Mouse (Mus musculus): ENCODE data around the gene Zpr1. TPM values are rescaled to one million over a fixed set of nuclear protein-coding genes. Genes with fewer than 3 reads are reported as not detected.
"Not testable (repeated sequence)": the region's sequence is repeated elsewhere in the genome, so short reads cannot be mapped to it uniquely, and the experiment has no call there.

Gene Zpr1
- polyA plus RNA-seq, 1 experiment from 2014 or later: 33.4 TPM

GRCm38 (mm10) chr9:46315807-46316365, 43.0 kb downstream of the Zpr1 start:
- ATAC-seq (ENCODE audit: extremely low read depth, insufficient number of reproducible peaks, low FRiP score, low TSS enrichment): no peak

GRCm38 (mm10) chr9:46316388-46316787, 43.5 kb downstream of the Zpr1 start:
- Histone ChIP-seq H3K27me3 (replicated peaks) (peaks cover 19% of the 10 kb centered on the region), H3K36me3 (no peaks in the 10 kb centered on the region), H3K27ac (replicated peaks) (no peak overlapping the region), H3K4me3 (no peak overlapping the region), H3K4me2 (no peak overlapping the region), H3K9me3 (0 out of 2 replicates have a peak, but pooled peaks cover 8% of the 10 kb centered on the region), H3K9ac (no peak overlapping the region), H3K4me1 (0 out of 2 replicates have a peak, but pooled peaks cover 5% of the 10 kb centered on the region)
- WGBS: 26% methylated on average over 5 of the region's 5 CpGs
- no peak for ATAC-seq (ENCODE audit: extremely low read depth, insufficient number of reproducible peaks, low FRiP score, low TSS enrichment)

More at GRCm38 (mm10) chr9:46315807-46316365, 43.0 kb downstream of the Zpr1 start:
- Histone ChIP-seq H3K4me3 (no peak overlapping the region), H3K9me3 (0 out of 2 replicates have a peak, but pooled peaks cover 8% of the 10 kb centered on the region), H3K4me2 (no peak overlapping the region), H3K27me3 (replicated peaks) (peaks cover 19% of the 10 kb centered on the region), H3K4me1 (0 out of 2 replicates have a peak, but pooled peaks cover 6% of the 10 kb centered on the region), H3K36me3 (no peaks in the 10 kb centered on the region), H3K27ac (replicated peaks) (no peak overlapping the region), H3K9ac (no peak overlapping the region)
- 53% methylated on average over 11 of the region's 11 CpGs for WGBS

- Histone ChIP-seq H3K27me3 (replicated peaks) (peaks cover 19% of the 10 kb centered on the region), H3K9me3 (0 out of 2 replicates have a peak, but pooled peaks cover 8% of the 10 kb centered on the region), H3K9ac (no peak overlapping the region), H3K27ac (replicated peaks) (no peak overlapping the region), H3K4me2 (no peak overlapping the region), H3K36me3 (no peaks in the 10 kb centered on the region), H3K4me1 (no peaks in the 10 kb centered on the region), H3K4me3 (no peak overlapping the region)
- WGBS: 57% methylated on average over 8 of the region's 8 CpGs
- ATAC-seq (ENCODE audit: extremely low read depth, insufficient number of reproducible peaks, low FRiP score, low TSS enrichment): no peak
Observed at GRCm38 (mm10) chr9:46316909-46317308, 44.0 kb downstream of the Zpr1 start.

GRCm38 (mm10) chr9:46317957-46318356, 45.1 kb downstream of the Zpr1 start:
- H3K27me3 ChIP-seq (replicated peaks): peaks cover 19% of the 10 kb centered on the region
- no peak overlapping the region for H3K4me3 ChIP-seq
- no peak overlapping the region for H3K9ac ChIP-seq
- WGBS: 73% methylated on average over 3 of the region's 3 CpGs
- ATAC-seq (ENCODE audit: extremely low read depth, insufficient number of reproducible peaks, low FRiP score, low TSS enrichment): no peak
- H3K4me1 ChIP-seq: no peaks in the 10 kb centered on the region
- no peak overlapping the region for H3K27ac ChIP-seq (replicated peaks)
- no peaks in the 10 kb centered on the region for H3K36me3 ChIP-seq
- 0 out of 2 replicates have a peak, but pooled peaks cover 8% of the 10 kb centered on the region for H3K9me3 ChIP-seq
- no peak overlapping the region for H3K4me2 ChIP-seq

- not testable (repeated sequence) for H3K4me3 ChIP-seq; H3K4me1 ChIP-seq; H3K27ac ChIP-seq (replicated peaks); ATAC-seq (ENCODE audit: extremely low read depth, insufficient number of reproducible peaks, low FRiP score, low TSS enrichment); H3K9ac ChIP-seq; H3K9me3 ChIP-seq; H3K4me2 ChIP-seq; H3K36me3 ChIP-seq
- peaks cover 16% of the 10 kb centered on the region for H3K27me3 ChIP-seq (replicated peaks)
- WGBS: 77% methylated on average over 6 of the region's 6 CpGs
Observed at GRCm38 (mm10) chr9:46319886-46320285, 47.0 kb downstream of the Zpr1 start, which contains the start of gene 4931429L15Rik. 4931429L15Rik (minus strand) TSS chr9:46319986.

- Histone ChIP-seq H3K9ac (no peak overlapping the region), H3K4me1 (no peaks in the 10 kb centered on the region), H3K36me3 (no peaks in the 10 kb centered on the region), H3K4me3 (no peak overlapping the region), H3K27me3 (replicated peaks) (peaks cover 11% of the 10 kb centered on the region), H3K27ac (replicated peaks) (no peak overlapping the region), H3K4me2 (no peak overlapping the region), H3K9me3 (0 out of 2 replicates have a peak, but pooled peaks cover 8% of the 10 kb centered on the region)
- 72% methylated on average over 2 of the region's 2 CpGs for WGBS
- ATAC-seq (ENCODE audit: extremely low read depth, insufficient number of reproducible peaks, low FRiP score, low TSS enrichment): no peak
Observed at GRCm38 (mm10) chr9:46320461-46320860, 47.6 kb downstream of the Zpr1 start.

GRCm38 (mm10) chr9:46326694-46327405, 54.0 kb downstream of the Zpr1 start:
- H3K27me3 ChIP-seq (replicated peaks): peaks cover 8% of the 10 kb centered on the region
- no peak overlapping the region for H3K27ac ChIP-seq (replicated peaks)
- H3K4me1 ChIP-seq: peaks cover 20% of the 10 kb centered on the region
- no peak overlapping the region for H3K4me2 ChIP-seq
- WGBS: 84% methylated on average over 11 of the region's 11 CpGs
- no peaks in the 10 kb centered on the region for H3K36me3 ChIP-seq
- no peaks in the 10 kb centered on the region for H3K9me3 ChIP-seq
- H3K4me3 ChIP-seq: no peak overlapping the region
- no peak for ATAC-seq (ENCODE audit: extremely low read depth, insufficient number of reproducible peaks, low FRiP score, low TSS enrichment)
- H3K9ac ChIP-seq: no peak overlapping the region

GRCm38 (mm10) chr9:46327706-46328571, 55.1 kb downstream of the Zpr1 start:
- Histone ChIP-seq H3K4me1 (peaks cover 20% of the 10 kb centered on the region), H3K4me2 (peak overlapping the region; percentile 82), H3K36me3 (no peaks in the 10 kb centered on the region), H3K27me3 (replicated peaks) (peaks cover 14% of the 10 kb centered on the region), H3K9ac (peak overlapping the region; percentile 80), H3K9me3 (no peaks in the 10 kb centered on the region), H3K27ac (replicated peaks) (no peak overlapping the region), H3K4me3 (peak overlapping the region; percentile 53)
- ATAC-seq (ENCODE audit: extremely low read depth, insufficient number of reproducible peaks, low FRiP score, low TSS enrichment): no peak
- 60% methylated on average over 25 of the region's 25 CpGs for WGBS

GRCm38 (mm10) chr9:46328572-46329249, 55.8 kb downstream of the Zpr1 start:
- Histone ChIP-seq H3K9me3 (no peaks in the 10 kb centered on the region), H3K27ac (replicated peaks) (peak overlapping the region; percentile 67), H3K36me3 (no peaks in the 10 kb centered on the region), H3K4me3 (peak overlapping the region; percentile 53), H3K4me1 (peaks cover 20% of the 10 kb centered on the region), H3K27me3 (replicated peaks) (peaks cover 19% of the 10 kb centered on the region), H3K4me2 (peak overlapping the region; percentile 82), H3K9ac (peak overlapping the region; percentile 80)
- WGBS: 5% methylated on average over 30 of the region's 30 CpGs
- no peak for ATAC-seq (ENCODE audit: extremely low read depth, insufficient number of reproducible peaks, low FRiP score, low TSS enrichment)

GRCm38 (mm10) chr9:46329250-46329648, 56.4 kb downstream of the Zpr1 start:
- WGBS: 3% methylated on average over 19 of the region's 19 CpGs
- peak overlapping the region; percentile 80 for H3K9ac ChIP-seq
- peak overlapping the region; percentile 67 for H3K27ac ChIP-seq (replicated peaks)
- H3K4me1 ChIP-seq: peaks cover 20% of the 10 kb centered on the region
- H3K36me3 ChIP-seq: no peaks in the 10 kb centered on the region
- H3K27me3 ChIP-seq (replicated peaks): peaks cover 24% of the 10 kb centered on the region
- no peak for ATAC-seq (ENCODE audit: extremely low read depth, insufficient number of reproducible peaks, low FRiP score, low TSS enrichment)
- no peaks in the 10 kb centered on the region for H3K9me3 ChIP-seq
- H3K4me2 ChIP-seq: peak overlapping the region; percentile 82
- peak overlapping the region; percentile 53 for H3K4me3 ChIP-seq

All from heart, embryonic 13.5 days (tissue).